Mouse (Mus musculus): ENCODE data around the gene Sipa1.

Sipa1 gene

DNA sequence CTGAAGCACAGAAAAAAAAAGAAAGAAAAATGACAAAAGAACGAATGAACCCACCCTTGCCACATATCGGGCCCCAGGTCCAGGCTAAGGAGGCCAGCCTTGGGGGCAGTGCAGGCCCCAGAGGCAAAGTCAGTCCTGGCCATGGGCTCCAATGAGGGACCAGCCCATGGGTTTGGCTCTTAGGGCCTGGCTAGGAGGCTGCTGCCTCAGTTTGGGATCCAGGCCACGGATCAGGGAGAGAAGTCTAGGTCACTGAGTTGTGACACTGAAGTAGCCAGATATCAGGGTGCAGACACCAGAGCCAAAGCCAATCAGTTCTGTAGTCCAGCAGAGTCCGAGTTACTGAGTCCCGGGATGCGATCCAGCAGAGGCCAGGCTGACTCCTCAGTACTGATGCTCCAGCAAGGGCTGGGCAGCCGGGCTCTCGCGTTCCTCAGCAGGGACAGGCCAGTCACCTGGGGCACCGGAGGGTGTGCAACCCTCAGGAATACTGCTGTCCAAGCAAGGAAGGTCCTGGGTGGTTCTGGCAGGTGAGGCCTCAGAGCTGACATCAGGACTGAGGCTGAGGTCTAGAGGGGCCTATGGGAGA lies 1.3 kb upstream of the Sipa1 start:
- no peak for DNase-seq (ENCODE audit: low read depth, low spot score)
- H3K27me3 ChIP-seq (ENCODE audit: control insufficient read depth, insufficient read depth, low read length, poor library complexity, severe bottlenecking): no peaks in the 10 kb centered on the region
- peaks cover 8% of the 10 kb centered on the region for H3K36me3 ChIP-seq (ENCODE audit: control insufficient read depth, insufficient read depth, low read length, poor library complexity, severe bottlenecking)

DNA sequence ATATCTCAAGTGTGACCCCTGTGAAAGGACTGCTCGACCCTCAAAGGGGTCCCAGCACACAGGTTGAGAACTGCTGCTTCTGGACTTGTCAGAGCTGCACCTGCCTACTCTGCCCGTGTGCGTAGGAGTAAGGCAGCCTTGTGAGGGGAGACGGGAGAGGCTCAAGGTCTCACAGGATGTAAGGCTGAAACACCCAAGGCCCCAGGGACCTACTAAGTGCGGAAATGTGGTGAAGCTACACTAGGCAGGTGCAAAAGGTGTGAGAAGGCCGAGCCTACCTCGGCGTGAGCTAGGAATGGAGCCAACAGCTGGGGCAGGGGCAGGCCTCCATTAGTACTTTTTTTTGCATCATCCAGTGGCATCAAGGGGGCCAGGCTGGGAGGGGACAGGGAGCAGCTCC lies 1.2 kb downstream of the Sipa1 start:
- Histone ChIP-seq H3K27me3 (ENCODE audit: control insufficient read depth, insufficient read depth, low read length, poor library complexity, severe bottlenecking) (no peaks in the 10 kb centered on the region), H3K36me3 (ENCODE audit: control insufficient read depth, insufficient read depth, low read length, poor library complexity, severe bottlenecking) (peaks cover 23% of the 10 kb centered on the region)
- peak; percentile 91 for DNase-seq (ENCODE audit: low read depth, low spot score)

DNA sequence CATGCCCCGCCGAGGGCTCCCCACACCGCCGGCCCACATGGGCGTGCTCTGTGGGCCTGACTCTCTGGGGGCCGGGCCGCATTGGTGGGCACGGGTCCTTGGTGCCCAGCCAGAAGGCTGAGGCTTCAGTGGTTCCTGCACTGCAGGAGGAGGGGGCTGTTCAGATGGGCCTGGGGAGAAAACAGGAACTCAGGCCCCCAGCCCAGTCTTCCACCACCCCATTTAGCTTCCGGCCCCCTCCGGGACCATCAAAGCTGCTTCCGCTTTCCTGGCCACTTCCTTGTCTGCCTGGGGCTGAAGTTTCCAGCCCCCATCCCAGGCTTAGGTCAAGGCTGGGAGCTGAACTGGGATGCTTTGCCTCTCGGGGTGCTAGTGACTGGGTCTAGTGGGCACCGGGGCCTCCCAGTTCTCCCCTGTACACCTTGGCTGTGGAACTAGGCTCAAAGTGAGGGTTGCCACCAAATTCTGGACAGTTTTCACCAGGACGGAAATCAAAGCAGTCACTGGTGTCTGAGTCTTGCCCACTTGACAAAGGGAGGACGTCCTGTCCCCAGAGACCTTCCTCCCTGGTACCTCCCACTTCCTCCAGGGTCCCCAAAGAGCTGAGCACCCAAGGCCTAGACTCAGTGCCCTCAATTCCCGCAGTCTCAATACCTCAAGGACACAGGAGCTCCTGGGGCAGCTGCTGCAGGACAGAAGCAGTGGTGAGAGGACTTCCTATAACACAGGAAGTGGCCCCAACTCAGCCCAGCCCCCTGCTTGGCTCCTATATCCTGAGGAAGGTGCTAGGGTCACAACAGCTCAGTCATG lies 2.4 kb downstream of the Sipa1 start:
- Histone ChIP-seq H3K27me3 (ENCODE audit: control insufficient read depth, insufficient read depth, low read length, poor library complexity, severe bottlenecking) (no peaks in the 10 kb centered on the region), H3K36me3 (ENCODE audit: control insufficient read depth, insufficient read depth, low read length, poor library complexity, severe bottlenecking) (peaks cover 25% of the 10 kb centered on the region)
- peak; percentile 79 for DNase-seq (ENCODE audit: low read depth, low spot score)

DNA sequence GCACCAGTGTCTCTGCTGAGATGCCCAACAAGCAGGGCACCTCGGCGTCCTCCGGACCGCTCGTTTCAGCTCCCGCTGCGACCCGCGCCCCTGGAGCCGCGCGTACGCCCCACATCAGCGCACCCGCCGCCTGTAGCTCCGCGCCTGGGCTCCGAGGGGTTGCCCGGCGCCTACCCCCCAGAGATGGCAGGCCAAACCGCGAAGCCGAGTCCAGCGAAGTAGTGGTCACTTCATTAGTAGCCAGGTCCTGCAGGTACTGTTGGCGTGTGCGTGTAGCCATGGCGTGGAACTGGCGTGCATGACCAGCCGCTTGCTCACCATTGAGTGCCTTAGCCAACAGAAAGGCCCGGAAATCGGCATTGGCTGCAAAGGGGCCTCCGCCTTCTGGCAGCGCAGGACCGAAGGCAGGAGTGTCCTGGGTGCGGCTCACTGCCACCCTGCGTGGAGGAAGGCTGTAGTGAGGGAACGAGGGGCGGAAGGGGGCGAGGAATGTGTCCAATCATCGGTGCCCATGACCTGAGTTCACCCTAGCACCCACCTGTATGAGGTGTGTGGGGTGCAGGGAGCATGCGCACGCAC lies 8.7 kb downstream of the Sipa1 start:
- DNase-seq (ENCODE audit: low read depth, low spot score): no peak
- peaks cover 59% of the 10 kb centered on the region for H3K36me3 ChIP-seq (ENCODE audit: control insufficient read depth, insufficient read depth, low read length, poor library complexity, severe bottlenecking)
- H3K27me3 ChIP-seq (ENCODE audit: control insufficient read depth, insufficient read depth, low read length, poor library complexity, severe bottlenecking): no peaks in the 10 kb centered on the region

DNA sequence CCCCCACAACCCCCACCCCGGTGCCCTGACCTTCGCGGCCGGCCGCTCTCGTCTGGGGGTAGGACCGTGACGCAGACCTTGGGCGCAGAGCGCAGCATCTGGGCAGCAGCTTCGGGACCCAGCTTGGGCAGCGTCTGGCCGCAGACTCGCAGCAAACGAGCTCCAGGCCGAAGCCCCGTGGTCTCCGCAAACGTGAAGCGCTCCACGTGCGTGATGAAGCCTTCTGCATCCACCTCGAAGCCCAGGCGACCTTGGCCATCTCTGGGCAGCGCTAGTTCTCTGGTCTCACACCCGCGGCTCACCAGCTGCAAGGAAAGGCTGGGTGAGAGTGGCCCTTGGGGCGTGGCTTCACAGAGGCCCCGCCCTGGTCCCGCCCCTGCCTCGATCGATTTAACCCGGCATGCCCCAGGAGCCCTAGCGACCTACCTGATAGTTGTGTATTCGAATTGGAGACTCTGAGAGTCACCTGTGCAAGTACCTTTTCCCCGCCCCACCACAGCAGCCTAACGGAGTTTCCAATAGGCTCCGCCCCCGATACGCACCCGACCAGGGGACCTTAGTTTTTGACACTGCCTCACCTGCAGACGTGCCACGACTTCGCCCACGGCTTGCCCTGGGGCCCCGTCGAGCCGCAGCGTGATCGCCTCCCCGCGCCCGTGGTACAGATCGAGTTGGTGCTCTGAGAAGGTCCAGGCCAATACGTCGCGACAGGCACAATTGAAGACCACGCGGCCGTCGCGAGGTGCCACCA lies 9.4 kb downstream of the Sipa1 start:
- no peaks in the 10 kb centered on the region for H3K27me3 ChIP-seq (ENCODE audit: control insufficient read depth, insufficient read depth, low read length, poor library complexity, severe bottlenecking)
- no peak for DNase-seq (ENCODE audit: low read depth, low spot score)

DNA sequence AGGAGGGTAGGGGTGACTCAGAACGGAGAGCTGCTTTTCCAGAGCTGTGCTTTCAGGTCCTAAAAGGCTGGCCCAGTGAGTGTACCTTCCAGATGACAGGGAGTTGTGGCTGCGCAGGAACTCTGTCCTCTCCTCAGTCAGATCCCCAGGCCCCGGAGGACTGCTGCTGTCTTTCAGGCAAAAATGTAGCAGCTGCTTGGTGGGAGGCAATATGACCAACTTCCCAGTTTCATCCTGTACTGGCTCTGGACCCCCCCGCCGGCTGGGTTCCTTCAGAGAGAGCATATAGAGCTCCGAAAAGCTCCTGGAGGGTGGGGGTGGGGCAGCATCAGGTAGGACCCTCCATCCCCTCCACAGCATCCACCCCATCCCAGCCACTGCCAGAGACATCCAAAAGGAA lies 10.9 kb downstream of the Sipa1 start:
- no peak for DNase-seq (ENCODE audit: low read depth, low spot score)
- H3K36me3 ChIP-seq (ENCODE audit: control insufficient read depth, insufficient read depth, low read length, poor library complexity, severe bottlenecking): peaks cover 47% of the 10 kb centered on the region
- H3K27me3 ChIP-seq (ENCODE audit: control insufficient read depth, insufficient read depth, low read length, poor library complexity, severe bottlenecking): no peaks in the 10 kb centered on the region

More for the DNA sequence above, 9.4 kb downstream of the Sipa1 start:
- peaks cover 53% of the 10 kb centered on the region for H3K36me3 ChIP-seq (ENCODE audit: control insufficient read depth, insufficient read depth, low read length, poor library complexity, severe bottlenecking)

DNA sequence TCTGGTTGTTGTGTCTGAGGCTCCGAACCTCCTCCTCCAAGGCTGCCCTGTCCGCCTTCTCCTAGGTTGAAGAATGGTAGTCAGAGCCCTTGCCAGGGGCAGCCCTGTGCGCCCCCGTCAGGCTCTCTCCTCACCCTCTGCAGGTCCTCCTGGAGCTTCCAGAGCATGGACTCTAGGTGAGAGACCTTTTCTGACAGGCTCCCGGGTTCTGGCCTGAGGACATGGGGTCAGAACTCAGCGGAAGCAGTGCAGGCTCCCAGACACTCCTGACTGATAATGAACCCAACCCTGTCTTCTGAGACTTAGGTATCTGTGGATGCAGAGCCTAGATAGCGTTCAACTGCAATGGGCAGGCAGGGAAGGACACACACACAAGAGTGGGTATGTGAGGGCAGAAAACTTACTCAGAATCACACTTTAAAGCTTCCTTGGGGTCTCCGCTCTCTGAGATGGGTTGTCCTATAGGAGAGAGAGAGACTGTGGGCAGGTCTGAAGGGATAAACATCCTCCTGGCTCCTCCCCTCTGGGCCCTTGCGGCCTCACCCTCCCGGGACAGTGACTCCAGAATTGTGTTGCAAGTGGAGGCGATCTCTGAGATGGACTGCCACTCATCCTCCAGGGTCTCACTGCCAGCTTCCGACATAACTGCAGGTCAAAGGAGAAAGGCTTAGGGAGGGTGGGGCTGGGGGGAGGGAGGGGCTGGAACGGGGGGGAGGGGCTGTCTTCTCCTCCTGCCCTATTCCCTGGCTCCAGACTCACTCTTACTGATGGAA lies 11.8 kb downstream of the Sipa1 start:
- peaks cover 51% of the 10 kb centered on the region for H3K36me3 ChIP-seq (ENCODE audit: control insufficient read depth, insufficient read depth, low read length, poor library complexity, severe bottlenecking)
- H3K27me3 ChIP-seq (ENCODE audit: control insufficient read depth, insufficient read depth, low read length, poor library complexity, severe bottlenecking): no peaks in the 10 kb centered on the region
- DNase-seq (ENCODE audit: low read depth, low spot score): no peak

DNA sequence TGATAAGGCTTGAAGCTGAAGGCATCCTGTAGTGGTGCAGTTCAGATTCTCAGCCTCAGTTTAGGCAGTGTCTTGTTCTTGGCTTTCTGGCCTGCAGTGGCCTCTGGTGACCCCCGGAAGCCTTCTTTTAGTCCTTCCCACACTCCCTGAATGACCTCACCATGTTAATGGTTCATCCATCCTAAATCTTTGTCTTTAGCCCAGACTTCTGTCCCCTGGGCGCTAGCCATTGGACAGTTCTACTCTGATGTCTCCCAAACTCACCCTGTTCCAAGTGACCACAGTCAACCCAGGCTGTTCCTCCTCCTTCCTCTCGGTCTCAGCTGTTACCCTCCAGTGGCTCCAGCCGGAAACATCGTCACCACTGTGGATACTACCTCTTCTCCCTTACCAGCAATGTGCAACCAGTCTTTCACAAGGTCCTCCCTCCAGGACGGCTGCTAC lies 14.2 kb downstream of the Sipa1 start:
- Histone ChIP-seq H3K36me3 (ENCODE audit: control insufficient read depth, insufficient read depth, low read length, poor library complexity, severe bottlenecking) (peaks cover 46% of the 10 kb centered on the region), H3K27me3 (ENCODE audit: control insufficient read depth, insufficient read depth, low read length, poor library complexity, severe bottlenecking) (no peaks in the 10 kb centered on the region)
- peak; percentile 63 for DNase-seq (ENCODE audit: low read depth, low spot score)

DNA sequence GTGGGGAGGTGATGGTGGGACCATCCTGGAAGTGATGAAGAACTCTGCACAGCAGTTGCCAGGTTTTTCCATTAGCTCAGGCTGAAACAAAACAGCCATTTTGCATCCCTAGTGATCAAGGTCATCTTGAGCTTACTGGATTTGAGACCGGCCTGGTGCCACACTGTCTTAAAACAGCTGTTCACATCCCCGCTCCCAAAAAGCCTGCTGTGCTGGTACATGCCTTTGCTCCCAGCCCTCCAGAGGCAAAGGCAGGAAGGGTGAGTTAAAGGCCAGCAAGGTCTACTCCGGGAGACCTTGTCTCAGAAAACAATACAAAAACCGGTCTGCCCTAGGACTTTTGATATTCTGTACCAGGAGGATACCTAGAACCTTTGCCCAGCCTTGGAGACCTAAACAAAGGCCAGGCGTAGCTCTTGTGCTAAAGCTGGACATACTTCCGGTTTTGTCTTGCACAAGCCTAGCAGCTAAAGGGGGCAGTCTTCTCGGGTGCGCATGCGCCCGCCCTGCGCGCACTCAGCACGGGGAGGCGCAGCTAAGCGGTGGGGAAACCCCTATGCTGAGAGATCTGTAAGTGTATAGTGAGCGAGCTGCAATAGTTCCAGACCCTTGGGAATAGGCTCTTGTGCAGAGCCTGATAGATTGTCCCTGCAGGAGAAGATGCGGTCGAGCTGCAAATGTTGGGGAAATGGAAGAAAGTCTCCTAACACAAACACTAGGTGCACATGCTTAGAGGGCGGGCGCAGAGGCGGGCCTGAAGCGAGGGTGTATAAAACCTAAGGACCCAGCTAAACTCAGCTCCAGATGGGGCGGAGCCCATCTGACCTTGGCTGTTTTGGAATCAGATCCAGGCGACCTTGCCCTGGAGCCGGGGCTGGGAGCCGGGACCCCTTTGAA lies 14.9 kb downstream of the Sipa1 start:
- peak; percentile 93 for DNase-seq (ENCODE audit: low read depth, low spot score)
- H3K36me3 ChIP-seq (ENCODE audit: control insufficient read depth, insufficient read depth, low read length, poor library complexity, severe bottlenecking): peaks cover 43% of the 10 kb centered on the region
- H3K27me3 ChIP-seq (ENCODE audit: control insufficient read depth, insufficient read depth, low read length, poor library complexity, severe bottlenecking): no peaks in the 10 kb centered on the region

DNA sequence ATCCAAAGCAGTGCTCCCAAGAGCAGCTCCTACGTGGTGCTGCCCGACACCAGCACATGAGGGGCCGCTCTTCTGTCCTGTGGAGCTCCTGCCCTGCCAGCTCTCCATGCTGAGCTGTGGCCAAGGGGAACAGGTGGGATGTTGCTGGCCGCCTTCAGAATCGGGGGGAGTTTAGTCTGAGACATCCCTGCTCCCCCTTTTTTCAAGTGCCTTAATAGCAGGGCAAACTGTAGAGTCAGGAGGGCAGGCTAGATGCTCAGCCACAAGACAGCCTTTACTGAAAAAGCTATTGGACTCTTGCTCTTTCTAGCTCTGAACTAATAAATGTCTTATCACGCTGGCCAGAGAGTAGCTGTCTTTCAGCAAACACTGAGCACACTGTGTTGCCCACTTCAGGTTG lies 15.7 kb downstream of the Sipa1 start:
- H3K27me3 ChIP-seq (ENCODE audit: control insufficient read depth, insufficient read depth, low read length, poor library complexity, severe bottlenecking): no peaks in the 10 kb centered on the region
- no peak for DNase-seq (ENCODE audit: low read depth, low spot score)
- peaks cover 40% of the 10 kb centered on the region for H3K36me3 ChIP-seq (ENCODE audit: control insufficient read depth, insufficient read depth, low read length, poor library complexity, severe bottlenecking)

DNA sequence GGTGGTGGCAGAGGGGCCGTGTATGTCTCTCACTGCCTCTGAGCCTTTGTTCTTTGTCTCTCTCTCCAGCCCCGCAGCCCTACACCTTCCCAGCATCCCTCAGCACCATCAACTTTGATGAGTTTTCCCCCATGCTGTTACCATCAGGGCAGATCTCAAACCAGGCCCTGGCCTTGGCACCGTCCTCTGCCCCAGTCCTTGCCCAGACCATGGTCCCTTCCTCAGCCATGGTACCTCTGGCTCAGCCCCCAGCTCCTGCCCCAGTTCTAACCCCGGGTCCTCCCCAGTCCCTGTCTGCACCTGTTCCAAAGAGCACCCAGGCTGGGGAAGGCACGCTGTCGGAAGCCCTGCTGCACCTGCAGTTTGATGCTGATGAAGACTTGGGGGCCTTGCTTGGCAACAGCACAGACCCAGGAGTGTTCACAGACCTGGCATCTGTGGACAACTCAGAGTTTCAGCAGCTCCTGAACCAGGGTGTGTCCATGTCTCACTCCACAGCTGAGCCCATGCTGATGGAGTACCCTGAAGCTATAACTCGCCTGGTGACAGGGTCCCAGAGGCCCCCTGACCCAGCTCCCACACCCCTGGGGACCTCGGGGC lies 16.7 kb downstream of the Sipa1 start:
- Histone ChIP-seq H3K36me3 (ENCODE audit: control insufficient read depth, insufficient read depth, low read length, poor library complexity, severe bottlenecking) (peaks cover 40% of the 10 kb centered on the region), H3K27me3 (ENCODE audit: control insufficient read depth, insufficient read depth, low read length, poor library complexity, severe bottlenecking) (no peaks in the 10 kb centered on the region)
- no peak for DNase-seq (ENCODE audit: low read depth, low spot score)

DNA sequence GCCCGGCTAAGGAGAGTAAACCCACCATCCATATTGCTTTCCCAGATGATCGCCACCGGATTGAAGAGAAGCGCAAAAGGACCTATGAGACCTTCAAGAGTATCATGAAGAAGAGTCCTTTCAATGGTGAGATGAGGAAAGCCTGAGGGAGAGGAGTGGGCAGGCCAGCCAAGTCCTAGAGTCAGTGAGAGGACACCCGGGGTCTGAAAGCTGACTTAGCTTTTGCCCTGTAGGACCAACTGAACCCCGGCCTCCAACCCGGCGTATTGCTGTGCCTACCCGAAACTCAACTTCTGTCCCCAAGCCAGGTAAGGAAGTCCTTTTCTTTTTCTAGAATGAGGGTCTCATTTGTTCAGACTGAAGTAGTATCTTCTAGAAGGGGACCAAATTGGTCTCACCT lies 18.2 kb downstream of the Sipa1 start:
- DNase-seq (ENCODE audit: low read depth, low spot score): no peak
- no peaks in the 10 kb centered on the region for H3K27me3 ChIP-seq (ENCODE audit: control insufficient read depth, insufficient read depth, low read length, poor library complexity, severe bottlenecking)
- H3K36me3 ChIP-seq (ENCODE audit: control insufficient read depth, insufficient read depth, low read length, poor library complexity, severe bottlenecking): peaks cover 33% of the 10 kb centered on the region

DNA sequence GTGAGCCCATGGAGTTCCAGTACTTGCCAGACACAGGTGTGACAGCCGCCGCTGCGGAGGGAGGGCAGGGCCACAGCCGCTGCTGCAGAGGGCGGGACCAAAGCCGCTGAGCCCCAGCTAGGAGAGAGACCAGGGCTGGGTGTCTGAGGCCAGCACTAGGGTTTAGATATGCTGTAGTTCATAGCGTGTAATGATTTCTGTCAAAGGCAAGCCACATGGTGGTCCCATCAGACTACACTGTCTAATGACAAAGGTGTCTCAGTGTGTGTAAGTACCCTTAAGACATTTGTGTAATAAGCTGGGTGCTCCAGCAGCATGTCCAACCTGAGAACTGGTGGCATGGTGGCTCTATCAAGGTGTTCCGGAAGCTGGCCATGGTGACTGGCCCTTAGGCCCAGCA lies 21.9 kb downstream of the Sipa1 start:
- no peaks in the 10 kb centered on the region for H3K27me3 ChIP-seq (ENCODE audit: control insufficient read depth, insufficient read depth, low read length, poor library complexity, severe bottlenecking)
- no peak for DNase-seq (ENCODE audit: low read depth, low spot score)
- H3K36me3 ChIP-seq (ENCODE audit: control insufficient read depth, insufficient read depth, low read length, poor library complexity, severe bottlenecking): peaks cover 32% of the 10 kb centered on the region
